Mouse (Mus musculus): ENCODE measurements around the gene Stk25. TPM values are rescaled to one million over a fixed set of nuclear protein-coding genes. Genes with fewer than 3 reads are reported as not detected.

The Stk25 gene
- polyA plus RNA-seq, 2 experiments: 39.2 to 39.9 TPM

- Histone ChIP-seq H3K27me3 (ENCODE audit: control insufficient read depth, insufficient read depth, low read length) (no peaks in the 10 kb centered on the region), H3K9ac (replicated peaks) (peak overlapping the region; percentile 72), H3K9me3 (ENCODE audit: control insufficient read depth, low read length) (no peaks in the 10 kb centered on the region), H3K4me1 (replicated peaks; ENCODE audit: control insufficient read depth in 2 of 2, insufficient read depth in 2 of 2, low read length in 1 of 2) (peaks cover 19 to 37% of the 10 kb centered on the region in 2 experiments), H3K4me3 (ENCODE audit: insufficient read depth in 1 of 2, low read depth in 2 of 2, low read length in 2 of 2) (peak overlapping the region; percentile 66 to 86), H3K27ac (no peak overlapping the region), H3K4me2 (ENCODE audit: low read depth) (peak overlapping the region; percentile 81), H3K36me3 (replicated peaks; ENCODE audit: control insufficient read depth, insufficient read depth, low read depth) (no peaks in the 10 kb centered on the region)
- no peak for DNase-seq (ENCODE audit: low read depth in 3 of 3, low spot score in 3 of 3)
- 7% methylated on average over 6 of the region's 6 CpGs for WGBS (ENCODE audit: insufficient replicate concordance)
- TF ChIP-seq CTCF (IDR thresholded peaks at IDR 0.05; ENCODE audit: low read depth) (no peak), EP300 (IDR thresholded peaks at IDR 0.05; ENCODE audit: low read depth) (no peak)
- no peak for ATAC-seq (ENCODE audit: insufficient read depth)
Measured at GRCm38 (mm10) chr1:93634481-93634891, 24.0 kb downstream of the Stk25 start.

GRCm38 (mm10) chr1:93632723-93633122 lies 25.7 kb downstream of the Stk25 start:
- TF ChIP-seq CTCF (IDR thresholded peaks at IDR 0.05; ENCODE audit: low read depth) (no peak), EP300 (IDR thresholded peaks at IDR 0.05; ENCODE audit: low read depth) (no peak)
- no peaks in the 10 kb centered on the region; the same call in 1 of the 2 replicates for H3K36me3 ChIP-seq (replicated peaks; ENCODE audit: control insufficient read depth, insufficient read depth, low read depth)
- H3K27ac ChIP-seq: no peak overlapping the region
- no peak overlapping the region for H3K4me3 ChIP-seq (ENCODE audit: insufficient read depth in 1 of 2, low read depth in 2 of 2, low read length in 2 of 2)
- WGBS (ENCODE audit: insufficient replicate concordance): 67% methylated on average over 3 of the region's 3 CpGs
- no peak overlapping the region for H3K4me2 ChIP-seq (ENCODE audit: low read depth)
- peaks cover 19 to 37% of the 10 kb centered on the region in 2 experiments for H3K4me1 ChIP-seq (replicated peaks; ENCODE audit: control insufficient read depth in 2 of 2, insufficient read depth in 2 of 2, low read length in 1 of 2)
- no peaks in the 10 kb centered on the region for H3K27me3 ChIP-seq (ENCODE audit: control insufficient read depth, insufficient read depth, low read length)
- H3K9ac ChIP-seq (replicated peaks): no peak overlapping the region
- DNase-seq (ENCODE audit: low read depth in 3 of 3, low spot score in 3 of 3) (no peak), ATAC-seq (ENCODE audit: insufficient read depth) (no peak)
- H3K9me3 ChIP-seq (ENCODE audit: control insufficient read depth, low read length): no peaks in the 10 kb centered on the region

DNA sequence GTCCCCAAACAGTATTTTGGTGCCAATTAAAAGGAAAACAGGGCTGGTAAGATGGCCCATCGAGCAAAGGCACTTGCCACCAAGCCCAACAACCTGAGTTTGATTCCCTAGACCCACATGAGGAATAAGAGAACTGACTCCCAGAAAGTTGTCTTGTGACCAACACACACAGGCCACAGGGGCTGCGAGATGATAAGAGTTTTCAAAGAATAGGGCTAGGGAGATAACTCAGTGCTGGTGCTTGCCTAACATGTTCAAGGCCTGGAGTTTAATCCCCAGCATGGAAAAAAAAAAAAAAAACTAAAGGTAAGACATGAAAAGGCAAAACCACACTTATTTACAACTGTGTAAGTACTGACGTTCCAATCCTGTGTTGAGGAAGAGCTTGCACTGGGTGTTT lies 27.7 kb downstream of the Stk25 start:
- H3K4me2 ChIP-seq (ENCODE audit: low read depth): peak overlapping the region; percentile 8; the same call in 1 of the 2 replicates
- peaks cover 19 to 32% of the 10 kb centered on the region in 2 experiments for H3K4me1 ChIP-seq (replicated peaks; ENCODE audit: control insufficient read depth in 2 of 2, insufficient read depth in 2 of 2, low read length in 1 of 2)
- no peak for ATAC-seq (ENCODE audit: insufficient read depth)
- no peaks in the 10 kb centered on the region for H3K27me3 ChIP-seq (ENCODE audit: control insufficient read depth, insufficient read depth, low read length)
- peak in 1 of 3 experiments; percentile 37 for DNase-seq (ENCODE audit: low read depth in 3 of 3, low spot score in 3 of 3)
- no peak overlapping the region for H3K4me3 ChIP-seq (ENCODE audit: insufficient read depth in 1 of 2, low read depth in 2 of 2, low read length in 2 of 2)
- WGBS (ENCODE audit: insufficient replicate concordance): 22% methylated on average over 3 of the region's 3 CpGs
- H3K9me3 ChIP-seq (ENCODE audit: control insufficient read depth, low read length): no peaks in the 10 kb centered on the region
- peak overlapping the region; percentile 35; the same call in 1 of the 2 replicates for H3K27ac ChIP-seq
- TF ChIP-seq CTCF (IDR thresholded peaks at IDR 0.05; ENCODE audit: low read depth) (no peak), EP300 (IDR thresholded peaks at IDR 0.05; ENCODE audit: low read depth) (peak; percentile 33)
- no peak overlapping the region for H3K9ac ChIP-seq (replicated peaks)
- peaks cover 4% of the 10 kb centered on the region for H3K36me3 ChIP-seq (replicated peaks; ENCODE audit: control insufficient read depth, insufficient read depth, low read depth)

DNA sequence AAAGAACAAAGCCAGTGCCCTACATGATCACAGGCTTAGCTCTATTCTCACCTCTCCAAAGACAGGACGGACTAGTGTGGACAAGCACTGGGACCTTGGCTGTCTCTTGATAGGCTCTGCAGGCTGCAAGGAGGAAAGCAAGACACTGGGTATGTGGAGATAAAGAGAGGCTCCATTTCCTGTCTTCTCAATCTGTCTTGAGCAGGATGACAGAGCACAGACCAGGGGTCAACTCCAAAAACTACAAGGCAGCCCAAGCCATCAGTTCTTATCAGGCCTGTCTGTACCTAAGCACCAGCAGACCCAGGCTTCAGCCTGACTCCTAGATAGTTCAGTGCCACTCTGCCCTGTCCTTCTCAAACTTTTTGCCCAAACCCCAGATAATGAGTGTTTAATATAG lies 34.0 kb downstream of the Stk25 start:
- Histone ChIP-seq H3K27ac (no peak overlapping the region), H3K4me3 (ENCODE audit: insufficient read depth in 1 of 2, low read depth in 2 of 2, low read length in 2 of 2) (no peak overlapping the region), H3K36me3 (replicated peaks; ENCODE audit: control insufficient read depth, insufficient read depth, low read depth) (peaks cover 28% of the 10 kb centered on the region), H3K9me3 (ENCODE audit: control insufficient read depth, low read length) (no peaks in the 10 kb centered on the region), H3K4me1 (replicated peaks; ENCODE audit: control insufficient read depth in 2 of 2, insufficient read depth in 2 of 2, low read length in 1 of 2) (peaks cover 0 to 12% of the 10 kb centered on the region in 2 experiments; a peak in 2 of 4 replicates), H3K27me3 (ENCODE audit: control insufficient read depth, insufficient read depth, low read length) (no peaks in the 10 kb centered on the region), H3K4me2 (ENCODE audit: low read depth) (no peak overlapping the region), H3K9ac (replicated peaks) (no peak overlapping the region)
- peak; percentile 81 for ATAC-seq (ENCODE audit: insufficient read depth)
- 21% methylated on average over 1 of the region's 1 CpGs for WGBS (ENCODE audit: insufficient replicate concordance)
- no peak for DNase-seq (ENCODE audit: low read depth in 3 of 3, low spot score in 3 of 3)
- TF ChIP-seq CTCF (IDR thresholded peaks at IDR 0.05; ENCODE audit: low read depth) (no peak), EP300 (IDR thresholded peaks at IDR 0.05; ENCODE audit: low read depth) (peak; percentile 34; the same call in 1 of the 2 replicates)

DNA sequence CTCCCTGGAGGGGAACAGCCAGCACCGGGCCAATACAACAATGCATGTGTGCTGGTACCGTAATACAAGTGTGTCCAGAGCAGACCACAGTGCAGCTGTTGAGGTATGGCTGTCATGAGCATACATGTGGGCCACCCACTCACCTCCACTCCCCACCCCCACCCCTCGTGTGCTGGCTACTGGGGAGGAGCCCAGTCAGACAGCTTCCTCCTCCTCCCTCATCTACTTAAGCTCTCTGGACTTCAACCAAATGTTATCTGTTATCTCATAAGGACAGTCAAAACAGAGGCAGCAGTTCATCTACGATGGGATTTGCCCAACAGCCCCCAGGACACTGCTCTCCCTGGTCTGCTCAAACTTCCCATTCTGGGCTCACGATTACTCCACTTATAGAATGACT lies 39.5 kb downstream of the Stk25 start:
- no peaks in the 10 kb centered on the region for H3K27me3 ChIP-seq (ENCODE audit: control insufficient read depth, insufficient read depth, low read length)
- ATAC-seq (ENCODE audit: insufficient read depth) (peak; percentile 72), DNase-seq (ENCODE audit: low read depth in 3 of 3, low spot score in 3 of 3) (no peak)
- peaks cover 13% of the 10 kb centered on the region for H3K36me3 ChIP-seq (replicated peaks; ENCODE audit: control insufficient read depth, insufficient read depth, low read depth)
- 29% methylated on average over 5 of the region's 5 CpGs for WGBS (ENCODE audit: insufficient replicate concordance)
- H3K4me1 ChIP-seq (replicated peaks; ENCODE audit: control insufficient read depth in 2 of 2, insufficient read depth in 2 of 2, low read length in 1 of 2): peaks cover 3 to 8% of the 10 kb centered on the region in 2 experiments; a peak in 3 of 4 replicates
- no peak overlapping the region for H3K4me3 ChIP-seq (ENCODE audit: insufficient read depth in 1 of 2, low read depth in 2 of 2, low read length in 2 of 2)
- H3K9me3 ChIP-seq (ENCODE audit: control insufficient read depth, low read length): no peaks in the 10 kb centered on the region
- no peak overlapping the region for H3K27ac ChIP-seq
- no peak overlapping the region for H3K9ac ChIP-seq (replicated peaks)
- no peak for TF ChIP-seq CTCF (IDR thresholded peaks at IDR 0.05; ENCODE audit: low read depth)
- TF ChIP-seq EP300 (IDR thresholded peaks at IDR 0.05; ENCODE audit: low read depth): no peak
- no peak overlapping the region for H3K4me2 ChIP-seq (ENCODE audit: low read depth)

Data from liver, embryonic 14.5 days (tissue).